Mouse (Mus musculus) spleen, adult 18-20 months (tissue): ENCODE results near the gene Gm49601.

Experiments
- DNase-seq, 2 experiments: peaks; one replicate each; pipeline ENCODE4 v3.0.0; 2022; ENCODE audit warnings: mixed read lengths in 2 of 2

Gm49601 gene

GRCm38 (mm10) chr16:18626376-18626878, at the start of gene Gm49601:
Gene Gm49601 (minus strand): TSS chr16:18626427.
- DNase-seq = peak; percentile 59 to 78

GRCm38 (mm10) chr16:18673005-18673404, 46.8 kb upstream of the Gm49601 start:
- DNase-seq = no peak

- DNase-seq = no peak
Measured at GRCm38 (mm10) chr16:18672027-18672426, 45.8 kb upstream of the Gm49601 start.

- DNase-seq = no peak
Measured at GRCm38 (mm10) chr16:18669914-18670313, 43.7 kb upstream of the Gm49601 start.

GRCm38 (mm10) chr16:18658597-18658996, 32.4 kb upstream of the Gm49601 start:
- no peak for DNase-seq

- DNase-seq = no peak
Measured at GRCm38 (mm10) chr16:18655372-18656098, 29.3 kb upstream of the Gm49601 start.

GRCm38 (mm10) chr16:18653290-18654160, 27.3 kb upstream of the Gm49601 start:
- no peak for DNase-seq

GRCm38 (mm10) chr16:18649126-18649525, 22.9 kb upstream of the Gm49601 start:
- no peak for DNase-seq

- no peak for DNase-seq
Measured at GRCm38 (mm10) chr16:18645329-18645728, 19.1 kb upstream of the Gm49601 start.

GRCm38 (mm10) chr16:18644485-18644884, 18.3 kb upstream of the Gm49601 start:
- no peak for DNase-seq

- DNase-seq = no peak
Measured at GRCm38 (mm10) chr16:18643406-18643998, 17.3 kb upstream of the Gm49601 start.

GRCm38 (mm10) chr16:18642897-18643296, 16.7 kb upstream of the Gm49601 start:
- DNase-seq = no peak

GRCm38 (mm10) chr16:18642291-18642690, 16.1 kb upstream of the Gm49601 start:
- DNase-seq = no peak

- DNase-seq = no peak
Measured at GRCm38 (mm10) chr16:18639382-18639929, 13.2 kb upstream of the Gm49601 start.

GRCm38 (mm10) chr16:18638396-18638795, 12.2 kb upstream of the Gm49601 start:
- no peak for DNase-seq

GRCm38 (mm10) chr16:18636804-18637203, 10.6 kb upstream of the Gm49601 start:
- DNase-seq = no peak

- DNase-seq = no peak
Measured at GRCm38 (mm10) chr16:18636401-18636800, 10.2 kb upstream of the Gm49601 start.

- DNase-seq = no peak
Measured at GRCm38 (mm10) chr16:18633333-18633732, 7.1 kb upstream of the Gm49601 start.

- DNase-seq = no peak
Measured at GRCm38 (mm10) chr16:18632816-18633215, 6.6 kb upstream of the Gm49601 start.

- DNase-seq = no peak
Measured at GRCm38 (mm10) chr16:18632059-18632458, 5.8 kb upstream of the Gm49601 start.

- DNase-seq = no peak
Measured at GRCm38 (mm10) chr16:18631141-18631540, 4.9 kb upstream of the Gm49601 start.

GRCm38 (mm10) chr16:18630291-18630690, 4.1 kb upstream of the Gm49601 start:
- DNase-seq = no peak
